Mouse (Mus musculus): Measurements from ENCODE around the gene Rab22a.

- TF ChIP-seq POLR2A (IDR thresholded peaks at IDR 0.05; ENCODE audit: low read depth, low read length) (no peak), MXI1 (IDR thresholded peaks at IDR 0.05; ENCODE audit: low read depth, low read length) (no peak), ZC3H11A (IDR thresholded peaks at IDR 0.05; ENCODE audit: low read depth, low read length) (no peak), CTCF (conservative IDR thresholded peaks at IDR 0.05 in 1 of 2, IDR thresholded peaks at IDR 0.05 in 1 of 2; ENCODE audit: low read depth in 2 of 2, low read length in 2 of 2) (no peak), JUND (conservative IDR thresholded peaks at IDR 0.05; ENCODE audit: low read depth, low read length) (no peak), POLR2AphosphoS2 (IDR thresholded peaks at IDR 0.05; ENCODE audit: low read depth, low read length) (no peak), NELFE (IDR thresholded peaks at IDR 0.05; ENCODE audit: low read depth, low read length) (no peak), MAZ (IDR thresholded peaks at IDR 0.05; ENCODE audit: low read depth, low read length) (no peak)
Observed at GRCm38 (mm10) chr2:173748961-173749659, 89.5 kb downstream of the Rab22a start.
